Mouse (Mus musculus) kidney, postnatal 10 days (tissue): ENCODE measurements at regions not wholly inside any gene's neighbourhood (a gene's known extent, or its start where the extent isn't known, plus 50 kb on each side); places are given as distances from the start of the nearest gene placed in this dataset.
A peak's percentile ranks its signal among the peaks of the same experiment; 100 is the strongest.

Source experiments
- DNase-seq: peaks from one replicate; pipeline ENCODE4 v3.0.0; 2021; ENCODE audit warnings: mixed read lengths

- DNase-seq: no peak
These were observed 107.3 kb upstream of the 4933402E13Rik start for GRCm38 (mm10) chrX:62176011-62176410.

- DNase-seq: peak; percentile 5
These were observed 103.2 kb upstream of the 4933402E13Rik start for GRCm38 (mm10) chrX:62180089-62180488.
